Mouse (Mus musculus) CH12.LX (cell line): Measurements from ENCODE around the gene Fam107b. TPM values are rescaled to one million over a fixed set of nuclear protein-coding genes. Genes with fewer than 3 reads are reported as not detected.

Experiments
- DNase-seq: peaks from one replicate; pipeline ENCODE4 v3.0.0-alpha.2; 2013; ENCODE audit errors: extremely low read depth
- H3K27ac ChIP-seq: 2 replicates; pipeline ENCODE4 v1.5.1; 2012; ENCODE audit warnings: low read depth, mild to moderate bottlenecking, control low read depth, moderate library complexity; ENCODE audit not compliant: insufficient read depth
- H3K27me3 ChIP-seq: replicated peaks from 2 replicates; pipeline ENCODE3; 2012; ENCODE audit warnings: inconsistent platforms
- H3K36me3 ChIP-seq, 2 experiments: replicated peaks in 1 of 2; 2 replicates each; pipeline versions ENCODE3 to v1.6.1; 2012; ENCODE audit warnings: inconsistent platforms in 1 of 2, low read length in 1 of 2, mild to moderate bottlenecking in 1 of 2, mixed read lengths in 1 of 2, moderate library complexity in 1 of 2; ENCODE audit not compliant: control insufficient read depth in 1 of 2, insufficient read depth in 1 of 2
- H3K4me1 ChIP-seq, 2 experiments: 2 replicates each; pipeline ENCODE4 v1.6.1; 2012; ENCODE audit warnings: inconsistent platforms in 1 of 2, moderate library complexity in 1 of 2; ENCODE audit not compliant: insufficient read depth in 2 of 2, control insufficient read depth in 1 of 2
- H3K4me2 ChIP-seq: 2 replicates; pipeline ENCODE4 v1.6.1; 2012; ENCODE audit warnings: low read depth, mild to moderate bottlenecking, control low read depth; ENCODE audit not compliant: poor library complexity, insufficient read depth, severe bottlenecking
- H3K4me3 ChIP-seq, 3 experiments: fragments of 150-350 bp in 1 of 3; sonication (generic) in 1 of 3; replicated peaks in 1 of 3; 2 replicates each; pipeline versions ENCODE3 to v1.5.1; 2011 to 2012; ENCODE audit warnings: low read depth in 2 of 3, low read length in 2 of 3, mild to moderate bottlenecking in 2 of 3, moderate library complexity in 2 of 3, control low read depth in 1 of 3, improper control_type of control experiment in 1 of 3, inconsistent platforms in 1 of 3, mixed read lengths in 1 of 3; ENCODE audit not compliant: poor library complexity in 1 of 3
- H3K79me2 ChIP-seq: replicated peaks from 2 replicates; pipeline ENCODE4 v1.6.1; 2012; ENCODE audit warnings: mild to moderate bottlenecking, moderate library complexity; ENCODE audit not compliant: control insufficient read depth, poor library complexity, insufficient read depth, severe bottlenecking; ENCODE audit errors: extremely low read depth
- H3K9ac ChIP-seq: 2 replicates; pipeline ENCODE4 v1.6.1; 2012; ENCODE audit warnings: low read depth, mild to moderate bottlenecking, control low read depth, moderate library complexity; ENCODE audit not compliant: insufficient read depth
- H3K9me3 ChIP-seq: replicated peaks from 2 replicates; pipeline ENCODE3; 2012; ENCODE audit warnings: low read length, inconsistent platforms, mixed read lengths
- BHLHE40 ChIP-seq: IDR thresholded peaks from 2 replicates; pipeline ENCODE4 v1.6.1; 2011; ENCODE audit warnings: mild to moderate bottlenecking, low read depth, low read length, improper control_type of control experiment
- CHD1 ChIP-seq: IDR thresholded peaks from 2 replicates; pipeline ENCODE4 v1.6.1; 2012; ENCODE audit warnings: low read depth, low read length, improper control_type of control experiment, inconsistent platforms
- CHD2 ChIP-seq: IDR thresholded peaks from 2 replicates; pipeline ENCODE4 v1.6.1; 2011; ENCODE audit warnings: low read length, improper control_type of control experiment
- ELF1 ChIP-seq: IDR thresholded peaks from 2 replicates; pipeline ENCODE4 v1.6.1; 2014; ENCODE audit warnings: low read depth, mild to moderate bottlenecking, inconsistent platforms, low read length, improper control_type of control experiment
- EP300 ChIP-seq: IDR thresholded peaks from 2 replicates; pipeline ENCODE4 v1.6.1; 2011; ENCODE audit warnings: low read length, improper control_type of control experiment
- ETS1 ChIP-seq: conservative IDR thresholded peaks from 2 replicates; pipeline ENCODE4 v1.6.1; 2012; ENCODE audit warnings: low read depth, mild to moderate bottlenecking, inconsistent platforms, low read length, improper control_type of control experiment, moderate library complexity
- GABPA ChIP-seq: IDR thresholded peaks from 2 replicates; pipeline ENCODE4 v1.6.1; 2012; ENCODE audit warnings: low read depth, low read length, improper control_type of control experiment, inconsistent platforms; ENCODE audit not compliant: insufficient replicate concordance
- IRF4 ChIP-seq: IDR thresholded peaks from 2 replicates; pipeline ENCODE4 v1.6.1; 2014; ENCODE audit warnings: low read depth, mild to moderate bottlenecking, inconsistent platforms, low read length, improper control_type of control experiment
- JUND ChIP-seq: conservative IDR thresholded peaks from 2 replicates; pipeline ENCODE4 v1.6.1; 2011; ENCODE audit warnings: low read depth, low read length, improper control_type of control experiment
- MAX ChIP-seq: IDR thresholded peaks from 2 replicates; pipeline ENCODE4 v1.6.1; 2011; ENCODE audit warnings: low read length, improper control_type of control experiment
- MAZ ChIP-seq: IDR thresholded peaks from 2 replicates; pipeline ENCODE4 v1.6.1; 2012; ENCODE audit warnings: low read depth, mild to moderate bottlenecking, inconsistent platforms, low read length, improper control_type of control experiment, moderate library complexity
- MXI1 ChIP-seq: IDR thresholded peaks from 2 replicates; pipeline ENCODE4 v1.6.1; 2011; ENCODE audit warnings: mild to moderate bottlenecking, low read depth, low read length, improper control_type of control experiment
- MYC ChIP-seq: IDR thresholded peaks from 2 replicates; pipeline ENCODE4 v1.6.1; 2011; ENCODE audit warnings: low read depth, mild to moderate bottlenecking, improper control_type of control experiment, low read length
- NELFE ChIP-seq: IDR thresholded peaks from 2 replicates; pipeline ENCODE4 v1.6.1; 2011; ENCODE audit warnings: low read depth, low read length, improper control_type of control experiment
- NRF1 ChIP-seq: IDR thresholded peaks from 2 replicates; pipeline ENCODE4 v1.6.1; 2014; ENCODE audit warnings: low read depth, mild to moderate bottlenecking, inconsistent platforms, low read length, improper control_type of control experiment, moderate library complexity
- POLR2A ChIP-seq: IDR thresholded peaks from 2 replicates; pipeline ENCODE4 v1.6.1; 2011; ENCODE audit warnings: low read depth, mild to moderate bottlenecking, improper control_type of control experiment, low read length
- POLR2AphosphoS2 ChIP-seq: IDR thresholded peaks from 2 replicates; pipeline ENCODE4 v1.6.1; 2011; ENCODE audit warnings: low read depth, low read length, improper control_type of control experiment
- RCOR1 ChIP-seq: conservative IDR thresholded peaks from 2 replicates; pipeline ENCODE4 v1.6.1; 2012; ENCODE audit warnings: low read depth, mild to moderate bottlenecking, inconsistent platforms, low read length, improper control_type of control experiment
- TCF12 ChIP-seq: IDR thresholded peaks from 2 replicates; pipeline ENCODE4 v1.6.1; 2014; ENCODE audit warnings: low read depth, mild to moderate bottlenecking, inconsistent platforms, low read length, improper control_type of control experiment
- USF1 ChIP-seq: IDR thresholded peaks from 2 replicates; pipeline ENCODE4 v1.6.1; 2014; ENCODE audit warnings: low read depth, mild to moderate bottlenecking, inconsistent platforms, low read length, improper control_type of control experiment
- ZKSCAN1 ChIP-seq: IDR thresholded peaks from 2 replicates; pipeline ENCODE4 v1.6.1; 2012; ENCODE audit warnings: low read depth, inconsistent platforms, low read length, improper control_type of control experiment, borderline replicate concordance
- ZMIZ1 ChIP-seq: IDR thresholded peaks from 2 replicates; pipeline ENCODE4 v1.6.1; 2012; ENCODE audit warnings: low read depth, mild to moderate bottlenecking, inconsistent platforms, low read length, improper control_type of control experiment
- ZNF384 ChIP-seq: IDR thresholded peaks from 2 replicates; pipeline ENCODE4 v1.6.1; 2012; ENCODE audit warnings: low read depth, low read length, improper control_type of control experiment, inconsistent platforms
- dilution Hi-C: fragments of 300-500 bp; cut with MboI; formaldehyde crosslinking; loops from 2 replicates; pipeline ENCODE4 v1.14.3; 2020; ENCODE audit warnings: low sequenced_read_pairs; ENCODE audit not compliant: extremely low pct_unique_long_range_greater_than_20kb, extremely low pct_ligation_motif_present
- in situ Hi-C: fragments of 300-500 bp; cut with MboI; formaldehyde crosslinking; loops from 3 replicates; pipeline ENCODE4 v1.14.3; 2019; ENCODE audit warnings: low sequenced_read_pairs, low pct_ligation_motif_present, low pct_unique_long_range_greater_than_20kb, mixed read lengths
- polyA plus RNA-seq: library from polyadenylated mRNA; unstranded; fragments of >175 nt; gene quantifications from 2 replicates; pipeline ENCODE4 v1.2.1, GENCODE M21; 2012; ENCODE audit warnings: low read depth; ENCODE audit not compliant: insufficient read length
- total RNA-seq, 2 experiments: library from RNA; depleted of rRNA; stranded (reverse); fragments of 300-350 nt in 1 of 2; fragments of >200 nt in 1 of 2; gene quantifications; 2 replicates each; pipeline ENCODE4 v1.2.3; 2012 to 2014

Fam107b gene
- total and polyA plus RNA-seq, 3 experiments: 42.6 to 113 (median 71.7) TPM

- H3K4me2 ChIP-seq: no peak overlapping the region
- in situ Hi-C loops (no loop called here), dilution Hi-C loops (no loop called here)
- DNase-seq: no peak
- H3K9me3 ChIP-seq: no peaks in the 10 kb centered on the region
- H3K9ac ChIP-seq: no peak overlapping the region
- no peaks in the 10 kb centered on the region for H3K27me3 ChIP-seq
- peaks cover 4 to 27% of the 10 kb centered on the region in 2 experiments; a peak in 2 of 4 replicates for H3K4me1 ChIP-seq
- no peaks in the 10 kb centered on the region for H3K36me3 ChIP-seq
- H3K79me2 ChIP-seq: no peaks in the 10 kb centered on the region
- H3K27ac ChIP-seq: no peak overlapping the region
- no peak overlapping the region for H3K4me3 ChIP-seq
- no peak for TF ChIP-seq CHD2
- no peak for TF ChIP-seq MAZ
- no peak for TF ChIP-seq ZMIZ1
- no peak for TF ChIP-seq NELFE
- TF ChIP-seq GABPA: no peak
- TF ChIP-seq BHLHE40: no peak
Observed at GRCm38 (mm10) chr2:3702640-3703190, 132.4 kb downstream of the Fam107b start.

- dilution Hi-C loops: no loop called here
- DNase-seq: peak; percentile 33
- Histone ChIP-seq H3K27me3 (no peaks in the 10 kb centered on the region), H3K36me3 (no peaks in the 10 kb centered on the region), H3K4me1 (peaks cover 4 to 27% of the 10 kb centered on the region in 2 experiments; a peak in 2 of 4 replicates), H3K4me3 (no peak overlapping the region), H3K4me2 (peak overlapping the region; percentile 27; the same call in 1 of the 2 replicates), H3K9me3 (no peaks in the 10 kb centered on the region), H3K79me2 (no peaks in the 10 kb centered on the region), H3K27ac (no peak overlapping the region), H3K9ac (0 out of 2 replicates have a peak overlapping the region, but pooled peaks have one; percentile 14)
- TF ChIP-seq EP300 (peak; percentile 38; the same call in 1 of the 2 replicates), IRF4 (peak; percentile 45; the same call in 1 of the 2 replicates), JUND (peak; percentile 56), BHLHE40 (peak; percentile 42; the same call in 1 of the 2 replicates), CHD1 (no peak), POLR2AphosphoS2 (no peak)
- in situ Hi-C loops: no loop called here
Observed at GRCm38 (mm10) chr2:3703806-3704205, 133.5 kb downstream of the Fam107b start.

- Histone ChIP-seq H3K27ac (no peak overlapping the region), H3K27me3 (no peaks in the 10 kb centered on the region), H3K4me1 (peaks cover 4 to 27% of the 10 kb centered on the region in 2 experiments; a peak in 2 of 4 replicates), H3K9me3 (no peaks in the 10 kb centered on the region), H3K9ac (no peak overlapping the region), H3K4me2 (no peak overlapping the region), H3K4me3 (no peak overlapping the region), H3K79me2 (no peaks in the 10 kb centered on the region), H3K36me3 (no peaks in the 10 kb centered on the region)
- dilution Hi-C loops (no loop called here), in situ Hi-C loops (no loop called here)
- DNase-seq: no peak
- TF ChIP-seq MYC (no peak), IRF4 (no peak), RCOR1 (no peak), ZNF384 (no peak), TCF12 (no peak), GABPA (no peak), NRF1 (no peak), ZKSCAN1 (no peak), CHD1 (no peak), EP300 (no peak), MXI1 (no peak), MAX (no peak), ETS1 (no peak), MAZ (no peak), ELF1 (no peak), BHLHE40 (no peak), USF1 (no peak), POLR2A (no peak)
Observed at GRCm38 (mm10) chr2:3704311-3705162, 134.2 kb downstream of the Fam107b start.
